Mouse (Mus musculus): ENCODE measurements at regions not wholly inside any gene's neighbourhood (a gene's known extent, or its start where the extent isn't known, plus 50 kb on each side); places are given as distances from the start of the nearest gene placed in this dataset.
"Not testable (repeated sequence)": the region's sequence is repeated elsewhere in the genome, so short reads cannot be mapped to it uniquely, and the experiment has no call there.

GRCm38 (mm10) chr15:96828681-96829080, 129.2 kb upstream of the Slc38a2 start:
- DNase-seq (ENCODE audit: extremely low spot score) = no peak

- no peak for DNase-seq (ENCODE audit: extremely low spot score)
Observed at GRCm38 (mm10) chr15:96827931-96828330, 128.4 kb upstream of the Slc38a2 start.

- no peak for DNase-seq (ENCODE audit: extremely low spot score)
Observed at GRCm38 (mm10) chr15:96818435-96818834, 118.9 kb upstream of the Slc38a2 start.

DNA sequence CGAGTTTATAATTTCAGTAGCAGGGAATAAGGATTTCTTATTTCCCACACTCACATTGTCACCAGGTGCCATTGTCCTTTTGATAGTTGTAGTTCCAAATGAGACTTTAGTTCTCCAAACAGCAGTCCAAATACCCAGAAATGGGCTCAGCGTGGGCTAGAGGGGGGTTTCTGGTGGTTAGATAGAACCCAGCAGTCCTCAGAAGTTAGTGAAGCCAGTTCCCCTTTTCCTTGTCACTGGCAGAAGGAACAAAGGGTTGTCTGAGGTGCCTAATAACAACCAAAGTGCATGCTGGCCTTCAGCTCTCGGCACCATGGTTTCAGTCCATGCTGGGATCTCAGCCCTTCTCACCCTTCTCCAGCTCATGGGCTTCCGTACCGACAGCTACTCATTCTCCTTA, 118.1 kb upstream of the Slc38a2 start:
- DNase-seq (ENCODE audit: extremely low spot score) = no peak

GRCm38 (mm10) chr15:96816997-96817570, 117.6 kb upstream of the Slc38a2 start:
- DNase-seq (ENCODE audit: extremely low spot score) = no peak

GRCm38 (mm10) chr15:96813472-96813871, 113.9 kb upstream of the Slc38a2 start:
- no peak for DNase-seq (ENCODE audit: extremely low spot score)

GRCm38 (mm10) chr15:96802729-96803053, 103.2 kb upstream of the Slc38a2 start:
- no peak for DNase-seq (ENCODE audit: extremely low spot score)

- no peak for DNase-seq (ENCODE audit: extremely low spot score)
Observed at GRCm38 (mm10) chr15:96802034-96802728, 102.7 kb upstream of the Slc38a2 start.

- DNase-seq (ENCODE audit: extremely low spot score) = no peak
Observed at GRCm38 (mm10) chr15:96799228-96799627, 99.7 kb upstream of the Slc38a2 start.

- no peak for DNase-seq (ENCODE audit: extremely low spot score)
Observed at GRCm38 (mm10) chr15:96797615-96798270, 98.2 kb upstream of the Slc38a2 start.

DNA sequence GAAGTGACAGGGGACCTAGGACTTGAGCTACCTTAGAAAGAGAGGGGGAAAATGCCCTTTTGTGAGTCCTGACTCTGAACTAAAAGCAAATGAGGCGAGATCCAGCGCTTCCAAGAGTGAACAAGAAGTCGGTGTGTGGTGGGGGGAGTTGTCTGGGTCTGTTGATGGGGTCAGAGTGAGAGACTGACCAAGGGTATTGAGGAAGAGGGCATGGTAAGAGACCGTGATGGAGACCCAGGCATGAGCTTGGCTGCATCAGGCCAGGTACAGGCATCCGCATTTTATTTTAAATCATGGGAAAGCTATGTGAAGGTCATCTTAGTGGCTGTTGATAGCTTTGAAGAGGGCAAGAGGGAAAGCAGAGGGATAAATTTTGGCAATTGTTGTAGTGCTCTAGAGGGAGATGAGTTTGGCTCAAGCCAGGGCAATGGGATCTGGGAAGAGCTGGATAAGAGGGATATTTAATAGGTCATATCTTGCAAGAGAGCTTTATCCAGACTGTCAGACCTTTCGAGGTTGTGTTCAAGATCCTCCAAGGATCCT, 94.7 kb upstream of the Slc38a2 start:
- no peak for DNase-seq (ENCODE audit: extremely low spot score)

DNA sequence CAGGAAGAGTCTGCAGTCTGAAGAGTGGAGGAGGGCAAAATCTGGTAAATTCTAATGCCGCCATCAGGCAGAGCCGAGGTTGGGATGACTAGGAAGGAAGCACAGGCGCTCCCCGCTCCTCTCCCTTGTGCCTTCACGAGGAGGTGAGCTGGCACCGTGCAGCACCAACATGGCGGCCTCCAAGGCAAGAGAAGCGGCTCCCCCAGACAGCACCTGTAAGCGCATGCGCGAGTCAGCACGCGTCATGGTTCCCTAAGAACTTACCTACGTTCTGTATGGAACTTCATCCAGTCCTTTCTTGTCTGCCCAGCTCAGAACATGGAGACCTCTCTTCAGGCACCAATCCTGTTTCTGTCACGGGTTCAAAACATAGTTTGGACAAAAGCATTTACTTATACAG, 93.7 kb upstream of the Slc38a2 start:
- no peak for DNase-seq (ENCODE audit: extremely low spot score)

DNA sequence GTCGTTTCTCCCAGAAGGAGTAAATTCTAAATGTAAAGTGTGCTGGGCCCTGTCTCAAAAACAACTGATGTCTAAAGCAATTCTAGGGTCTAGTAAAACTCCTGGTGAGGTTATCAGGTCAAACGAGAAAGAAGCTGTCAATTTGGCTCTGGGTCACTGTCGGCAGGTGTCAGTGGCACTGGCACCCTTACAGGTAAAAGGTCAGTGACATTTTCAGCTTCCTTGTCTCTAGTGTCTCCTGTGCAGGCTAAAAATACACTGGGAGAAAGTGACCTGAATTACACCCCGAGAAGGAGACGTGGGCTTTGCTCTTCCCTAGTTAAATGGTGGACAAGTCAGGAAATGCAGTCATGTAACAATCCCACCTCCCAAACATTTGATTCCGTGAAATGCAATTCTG, 91.8 kb upstream of the Slc38a2 start:
- no peak for DNase-seq (ENCODE audit: extremely low spot score)

DNA sequence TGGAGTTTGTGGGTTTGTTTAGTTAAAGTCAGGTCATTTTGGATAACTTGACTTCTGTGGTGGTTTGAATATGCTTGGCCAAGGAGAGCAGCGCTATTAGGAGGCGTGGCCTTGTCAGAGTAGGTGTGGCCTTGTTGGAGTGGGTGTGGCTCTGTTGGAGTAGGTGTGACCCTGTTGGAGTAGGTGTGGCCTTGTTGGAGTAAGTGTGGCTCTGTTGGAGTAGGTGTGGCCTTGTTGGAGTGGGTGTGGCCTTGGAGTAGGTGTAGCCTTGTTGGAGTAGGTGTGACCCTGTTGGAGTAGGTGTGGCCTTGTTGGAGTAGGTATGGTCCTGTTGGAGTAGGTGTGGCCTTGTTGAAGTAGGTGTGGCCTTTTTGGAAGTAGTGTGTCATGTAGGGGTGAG, 88.4 kb upstream of the Slc38a2 start:
- not testable (repeated sequence) for DNase-seq (ENCODE audit: extremely low spot score)

- DNase-seq (ENCODE audit: extremely low spot score) = no peak
Observed at GRCm38 (mm10) chr15:96784578-96784977, 85.0 kb upstream of the Slc38a2 start.

DNA sequence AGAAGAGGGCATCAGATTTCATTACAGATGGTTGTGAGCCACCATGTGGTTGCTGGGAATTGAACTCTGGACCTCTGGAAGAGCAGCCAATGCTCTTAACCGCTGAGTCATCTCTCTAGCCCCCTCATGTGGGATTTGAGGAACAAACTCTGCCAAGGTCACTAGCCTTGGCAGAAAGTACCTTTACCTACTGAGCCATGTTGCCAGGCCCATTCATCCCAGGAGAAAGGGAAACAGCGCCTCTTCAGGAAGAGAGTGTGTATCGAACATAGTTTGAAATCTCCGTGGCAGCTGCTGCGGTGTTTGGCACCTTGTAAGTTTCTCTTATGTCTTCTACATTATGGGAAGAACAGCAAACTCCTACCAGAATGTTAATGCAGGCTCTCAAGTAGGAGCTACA, 82.0 kb upstream of the Slc38a2 start:
- DNase-seq (ENCODE audit: extremely low spot score) = no peak

- DNase-seq (ENCODE audit: extremely low spot score) = no peak
Observed at GRCm38 (mm10) chr15:96780606-96781005, 81.1 kb upstream of the Slc38a2 start.

- no peak for DNase-seq (ENCODE audit: extremely low spot score)
Observed at GRCm38 (mm10) chr15:96779358-96779757, 79.8 kb upstream of the Slc38a2 start.

GRCm38 (mm10) chr15:96778321-96778926, 78.9 kb upstream of the Slc38a2 start:
- DNase-seq (ENCODE audit: extremely low spot score) = no peak

GRCm38 (mm10) chr15:96776476-96777075, 77.0 kb upstream of the Slc38a2 start:
- no peak for DNase-seq (ENCODE audit: extremely low spot score)

DNA sequence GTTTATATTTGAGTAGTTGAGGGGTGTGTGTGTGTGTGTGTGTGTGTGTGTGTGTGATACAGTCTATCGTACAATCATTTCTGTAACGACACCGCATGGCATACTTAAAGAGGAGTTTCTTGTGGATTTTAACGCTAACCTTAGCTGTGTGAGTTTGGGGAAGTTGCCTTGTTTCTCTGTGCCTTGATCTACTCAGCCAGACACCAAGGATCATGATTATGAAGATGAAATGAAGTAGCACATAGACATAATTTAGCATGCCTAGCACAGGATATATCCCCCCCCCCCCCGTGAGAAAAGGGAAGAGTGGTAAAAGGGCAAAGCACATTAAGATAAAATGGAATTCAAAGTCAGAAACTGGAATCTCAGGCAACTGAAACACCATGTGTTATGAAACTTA, 75.6 kb upstream of the Slc38a2 start:
- DNase-seq (ENCODE audit: extremely low spot score) = no peak

DNA sequence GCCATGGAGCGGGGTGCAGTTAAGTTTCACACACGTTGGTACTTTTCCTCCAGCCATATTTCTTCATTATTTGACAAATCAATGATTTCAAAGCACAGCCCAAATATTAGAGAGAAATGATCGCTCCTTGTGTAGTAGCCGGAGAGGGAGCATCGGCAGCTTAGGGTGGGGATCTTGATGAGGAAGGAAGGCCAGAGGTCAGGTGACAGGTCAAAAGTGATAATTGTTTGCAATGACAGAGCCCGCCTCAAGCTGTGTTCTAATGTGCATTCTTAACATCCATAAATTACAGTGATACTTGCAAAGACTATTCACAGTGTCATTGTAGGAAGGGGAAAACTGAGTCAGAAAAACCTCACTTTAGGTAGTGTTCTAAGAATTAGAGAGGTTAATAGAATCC, 75.1 kb upstream of the Slc38a2 start:
- DNase-seq (ENCODE audit: extremely low spot score) = peak; percentile 20

Data from embryo, embryonic 9.5 days (tissue).